Mouse (Mus musculus): ENCODE measurements around the gene Loxl1.

DNA sequence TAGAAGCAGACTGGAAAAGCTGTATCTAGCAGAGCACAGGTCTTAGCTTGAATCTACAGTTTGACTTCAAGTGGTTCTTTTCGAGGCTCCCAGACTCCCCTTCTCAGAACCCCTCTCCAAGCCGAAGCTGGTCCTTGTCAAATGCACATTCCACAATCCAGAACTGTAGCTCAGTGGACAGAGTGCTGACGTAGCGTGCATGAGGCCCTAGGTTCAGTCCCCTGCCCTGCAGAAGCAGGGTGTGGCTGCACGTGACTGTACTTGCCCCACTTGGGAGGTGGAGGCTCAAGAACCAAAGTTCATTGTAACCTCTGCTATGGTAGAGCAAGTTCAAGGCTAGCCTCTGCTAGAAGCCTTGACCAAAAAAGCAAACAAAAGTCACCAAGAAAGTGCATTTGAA lies 33.2 kb downstream of the Loxl1 start:
- TF ChIP-seq POLR2A (IDR thresholded peaks at IDR 0.05; ENCODE audit: borderline replicate concordance, control insufficient read depth, low read depth, low read length): no peak
- no peak for TF ChIP-seq CTCF (IDR thresholded peaks at IDR 0.05; ENCODE audit: control insufficient read depth, insufficient read depth, low read length)

Measured in bone marrow, adult 2 months (tissue).